Mouse (Mus musculus) NIH3T3 (cell line): ENCODE results near the gene Prrt2.

Experiments
- DNase-seq: peaks from one replicate; pipeline ENCODE4 v3.0.0-alpha.2; 2012; ENCODE audit warnings: low read depth

Prrt2 gene

GRCm38 (mm10) chr7:127020901-127021562 is at the start of gene Prrt2, which contains the start of gene Gm42742:
TSS of gene Prrt2 (minus strand) at chr7:127021211.
TSS of gene Gm42742 (minus strand) at chr7:127021097.
- DNase-seq = no peak

GRCm38 (mm10) chr7:127066317-127066716 is 45.3 kb upstream of the Prrt2 start:
- DNase-seq = peak; percentile 30

GRCm38 (mm10) chr7:127065538-127065937 is 44.5 kb upstream of the Prrt2 start:
- DNase-seq = no peak

- DNase-seq = no peak
Observed at GRCm38 (mm10) chr7:127055026-127055585, 34.1 kb upstream of the Prrt2 start.

- peak; percentile 91 for DNase-seq
Observed at GRCm38 (mm10) chr7:127041851-127042672, 21.1 kb upstream of the Prrt2 start, which contains the start of gene Kif22. TSS of gene Kif22 (minus strand) at chr7:127042471.

GRCm38 (mm10) chr7:127031244-127031643 is 10.2 kb upstream of the Prrt2 start:
- DNase-seq = peak; percentile 31

- DNase-seq = peak; percentile 57
Observed at GRCm38 (mm10) chr7:127030172-127030571, 9.2 kb upstream of the Prrt2 start.

- DNase-seq = no peak
Observed at GRCm38 (mm10) chr7:127027885-127028284, 6.9 kb upstream of the Prrt2 start.

- peak; percentile 99 for DNase-seq
Observed at GRCm38 (mm10) chr7:127026984-127027726, 6.1 kb upstream of the Prrt2 start, which contains the start of gene Maz. TSS of gene Maz (minus strand) at chr7:127027037.

DNA sequence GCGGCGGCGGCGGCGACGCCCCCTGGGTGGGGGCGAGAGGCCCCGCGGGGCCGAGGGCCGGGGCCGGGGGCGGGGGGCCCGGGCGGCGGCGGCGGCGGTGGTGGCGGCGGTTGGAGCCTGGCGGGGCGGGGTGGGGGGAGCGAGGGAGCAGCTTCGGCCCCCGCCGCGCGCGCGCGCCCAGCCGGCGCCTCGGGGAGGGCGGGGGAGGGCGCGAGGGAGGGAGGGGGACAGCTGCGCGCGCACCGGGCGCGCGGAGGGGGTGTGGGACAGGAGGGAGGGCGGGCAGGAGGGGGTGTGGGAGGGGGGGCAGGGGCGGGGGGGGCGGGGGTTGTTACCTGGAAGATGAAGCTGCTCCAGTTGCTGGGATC is 5.6 kb upstream of the Prrt2 start:
- DNase-seq = no peak

- DNase-seq = no peak
Observed at GRCm38 (mm10) chr7:127026161-127026600, 5.2 kb upstream of the Prrt2 start.

DNA sequence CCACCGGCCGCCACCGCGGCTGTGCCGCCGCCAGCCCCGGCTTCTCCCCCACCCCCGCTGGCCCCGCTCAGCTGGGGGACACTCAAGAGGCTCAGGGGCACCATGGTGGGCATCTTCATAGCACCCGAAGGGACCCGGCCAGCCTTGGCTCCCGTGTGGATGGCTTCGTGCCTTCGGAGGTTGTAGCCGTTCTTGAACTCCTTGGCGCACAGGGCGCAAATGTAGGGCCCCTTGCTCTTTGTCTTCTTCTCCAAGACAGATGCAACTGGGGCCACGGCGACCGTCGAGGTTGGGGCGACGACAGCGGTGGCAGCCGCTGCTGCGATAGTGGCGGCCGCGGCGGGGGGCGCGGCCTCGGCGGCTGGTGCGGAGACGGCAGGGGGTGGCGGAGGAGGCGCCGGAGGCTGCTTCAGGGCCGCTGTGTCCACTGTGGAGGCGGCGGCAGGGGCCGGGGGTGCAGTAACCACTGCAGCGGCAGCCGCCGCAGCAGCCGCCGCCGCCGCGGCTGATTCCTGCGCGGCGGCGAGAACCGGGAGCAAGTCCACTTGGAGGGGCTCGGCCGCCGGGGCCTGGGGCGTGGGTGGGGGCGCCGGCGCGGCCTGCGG is 4.6 kb upstream of the Prrt2 start:
- DNase-seq = peak; percentile 62

DNA sequence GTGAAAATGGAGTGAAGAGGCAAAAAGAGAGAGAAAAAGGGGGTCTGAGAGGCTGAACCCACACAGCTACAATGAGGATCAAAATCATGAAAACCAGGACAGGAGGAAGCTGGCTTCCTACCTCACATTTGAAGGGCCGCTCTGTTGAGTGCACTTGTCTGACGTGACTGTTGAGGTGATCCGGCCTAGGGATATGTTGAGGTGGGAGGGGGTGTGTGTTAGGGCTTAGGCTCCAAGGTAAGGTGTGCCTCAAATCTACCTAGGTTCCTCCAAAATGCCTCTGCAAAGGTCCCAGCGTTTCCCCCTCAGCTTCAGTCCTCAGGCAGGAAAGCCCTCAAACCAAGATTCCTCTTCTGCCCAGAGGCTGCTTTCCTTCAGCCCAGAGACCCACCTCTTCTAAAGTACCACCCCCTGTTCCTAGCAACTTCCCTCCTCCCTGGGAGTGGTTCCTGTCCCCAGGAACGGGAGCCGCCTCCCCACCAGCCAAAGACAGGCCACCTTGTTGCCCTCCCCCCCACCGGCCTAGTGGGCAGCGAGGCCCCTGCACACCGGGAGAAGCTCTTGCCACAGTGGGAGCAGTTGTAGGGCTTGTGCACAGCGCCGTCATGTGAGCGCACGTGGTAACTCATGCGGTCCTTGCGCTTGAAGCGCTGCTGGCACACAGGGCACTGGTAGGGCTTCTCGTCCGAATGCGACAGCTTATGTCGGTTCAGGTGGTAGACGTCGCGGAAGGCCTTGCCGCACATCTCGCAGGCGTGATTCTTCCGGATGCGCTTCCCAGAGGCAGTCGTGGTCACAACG is 3.9 kb upstream of the Prrt2 start:
- peak; percentile 88 for DNase-seq

- DNase-seq = no peak
Observed at GRCm38 (mm10) chr7:127023896-127024690, 3.1 kb upstream of the Prrt2 start.

DNA sequence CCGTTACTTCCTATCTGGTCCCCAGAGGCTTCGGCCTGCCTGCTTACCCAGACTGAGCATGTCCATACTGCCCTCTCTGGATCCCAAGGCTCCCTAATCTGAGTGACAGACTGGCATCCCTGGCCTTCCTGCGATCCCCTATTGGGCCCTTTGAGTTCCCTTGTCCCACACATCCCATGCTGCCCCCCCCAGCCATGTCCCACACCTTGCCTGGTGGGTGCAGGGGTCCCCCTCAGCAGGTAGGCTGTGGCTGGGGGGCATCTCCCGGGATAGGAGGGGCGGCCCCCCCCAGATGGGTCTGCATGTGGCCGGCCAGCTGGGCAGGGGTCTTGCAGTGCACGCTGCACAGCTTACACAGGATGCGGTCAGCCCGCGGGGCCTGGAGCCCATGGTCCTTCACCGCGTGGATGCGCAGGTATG is 2.3 kb upstream of the Prrt2 start:
- no peak for DNase-seq

- no peak for DNase-seq
Observed at GRCm38 (mm10) chr7:127022528-127023271, 1.7 kb upstream of the Prrt2 start.

- no peak for DNase-seq
Observed at GRCm38 (mm10) chr7:127021563-127022527, 834 bp upstream of the Prrt2 start.

DNA sequence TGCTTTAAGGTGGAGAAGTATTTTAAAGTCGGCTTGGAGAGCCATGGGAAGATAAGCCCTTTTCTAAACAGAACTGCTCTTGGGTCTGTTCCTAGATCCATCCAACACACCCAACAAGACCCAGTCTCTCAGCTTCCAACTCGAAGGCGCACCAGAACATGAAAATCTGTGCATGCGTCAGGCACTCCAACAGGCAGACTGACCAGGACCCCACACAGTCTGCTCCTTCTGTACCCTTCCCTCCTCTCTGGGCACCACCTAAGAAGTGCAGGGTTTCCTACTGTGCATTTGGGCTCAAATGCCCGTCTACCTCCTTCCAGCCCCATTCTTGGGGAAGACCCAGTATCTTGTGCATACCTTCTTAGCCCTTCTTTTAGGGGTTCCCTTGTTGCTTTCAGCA is 520 bp downstream of the Prrt2 start:
- DNase-seq = no peak
